Mouse (Mus musculus) embryonic stem cell, embryonic (primary cell): ENCODE data around the gene Olfr872.
"Not testable (repeated sequence)": the region's sequence is repeated elsewhere in the genome, so short reads cannot be mapped to it uniquely, and the experiment has no call there.

Source experiments
- CTCF ChIA-PET, 4 experiments: fragments of 300-600 bp in 2 of 4; fragments of 350-600 bp in 2 of 4; sonication (Branson Sonifier 250); formaldehyde crosslinking; loops; one replicate each; lab custom pipeline; 2022; ENCODE audit warnings: inconsistent platforms in 2 of 4; lab: Charles Lee
- POLR2A ChIA-PET, 4 experiments: fragments of 300-600 bp in 2 of 4; fragments of 350-600 bp in 2 of 4; sonication (Branson Sonifier 250); formaldehyde crosslinking; loops; one replicate each; lab custom pipeline; 2022; ENCODE audit warnings: antibody characterized with exemption in 4 of 4, inconsistent platforms in 1 of 4; lab: Charles Lee

The Olfr872 gene

GRCm38 (mm10) chr9:20236819-20237218 is at the start of gene Olfr872:
TSS of gene Olfr872 (plus strand) at chr9:20237119.
- CTCF ChIA-PET, result no interaction called here
- POLR2A ChIA-PET, result interaction anchor here in 1 of 4 experiments (0.6 kb wide), 1 partner anchor 537 kb away, joined by 4 read pairs; no protein-coding TSS in a partner anchor

- CTCF ChIA-PET, result no interaction called here
- POLR2A ChIA-PET, result no interaction called here
Measured at GRCm38 (mm10) chr9:20202131-20202530, 34.8 kb upstream of the Olfr872 start.

GRCm38 (mm10) chr9:20203413-20203984 is 33.4 kb upstream of the Olfr872 start:
- POLR2A ChIA-PET, result interaction anchor here in 1 of 4 experiments (0.6 kb wide), 1 partner anchor 13 kb away, joined by 4 read pairs; no protein-coding TSS in a partner anchor
- CTCF ChIA-PET, result not testable (repeated sequence)

GRCm38 (mm10) chr9:20210812-20211211 is 26.1 kb upstream of the Olfr872 start:
- ChIA-PET CTCF (no interaction called here), POLR2A (no interaction called here)

GRCm38 (mm10) chr9:20211477-20211876 is 25.4 kb upstream of the Olfr872 start:
- ChIA-PET CTCF (no interaction called here), POLR2A (no interaction called here)

GRCm38 (mm10) chr9:20211907-20212306 is 25.0 kb upstream of the Olfr872 start, which contains the start of gene Olfr871:
TSS of gene Olfr871 (plus strand) at chr9:20212207.
- ChIA-PET POLR2A (no interaction called here), CTCF (no interaction called here)

GRCm38 (mm10) chr9:20237378-20237777 is 459 bp downstream of the Olfr872 start:
- ChIA-PET CTCF (no interaction called here), POLR2A (no interaction called here)

- CTCF ChIA-PET, result no interaction called here
- POLR2A ChIA-PET, result no interaction called here
Measured at GRCm38 (mm10) chr9:20282051-20282450, 45.1 kb downstream of the Olfr872 start, which contains the start of gene Olfr39. TSS of gene Olfr39 (plus strand) at chr9:20282351.

- POLR2A ChIA-PET, result not testable (repeated sequence)
- CTCF ChIA-PET, result interaction anchor here in 1 of 4 experiments (0.6 kb wide), 1 partner anchor 167 kb away, joined by 3 read pairs; no protein-coding TSS in a partner anchor
Measured at GRCm38 (mm10) chr9:20295562-20295961, 58.6 kb downstream of the Olfr872 start.

- ChIA-PET CTCF (no interaction called here), POLR2A (no interaction called here)
Measured at GRCm38 (mm10) chr9:20298232-20298631, 61.3 kb downstream of the Olfr872 start, which contains the start of gene Olfr873. TSS of gene Olfr873 (plus strand) at chr9:20298532.
